Mouse (Mus musculus): ENCODE data around the gene 4930453N24Rik. TPM values are rescaled to one million over a fixed set of nuclear protein-coding genes. Genes with fewer than 3 reads are reported as not detected.

Gene 4930453N24Rik
- 10 to 100 TPM; 19.7 to 21.5 TPM for total RNA-seq (2021)

DNA sequence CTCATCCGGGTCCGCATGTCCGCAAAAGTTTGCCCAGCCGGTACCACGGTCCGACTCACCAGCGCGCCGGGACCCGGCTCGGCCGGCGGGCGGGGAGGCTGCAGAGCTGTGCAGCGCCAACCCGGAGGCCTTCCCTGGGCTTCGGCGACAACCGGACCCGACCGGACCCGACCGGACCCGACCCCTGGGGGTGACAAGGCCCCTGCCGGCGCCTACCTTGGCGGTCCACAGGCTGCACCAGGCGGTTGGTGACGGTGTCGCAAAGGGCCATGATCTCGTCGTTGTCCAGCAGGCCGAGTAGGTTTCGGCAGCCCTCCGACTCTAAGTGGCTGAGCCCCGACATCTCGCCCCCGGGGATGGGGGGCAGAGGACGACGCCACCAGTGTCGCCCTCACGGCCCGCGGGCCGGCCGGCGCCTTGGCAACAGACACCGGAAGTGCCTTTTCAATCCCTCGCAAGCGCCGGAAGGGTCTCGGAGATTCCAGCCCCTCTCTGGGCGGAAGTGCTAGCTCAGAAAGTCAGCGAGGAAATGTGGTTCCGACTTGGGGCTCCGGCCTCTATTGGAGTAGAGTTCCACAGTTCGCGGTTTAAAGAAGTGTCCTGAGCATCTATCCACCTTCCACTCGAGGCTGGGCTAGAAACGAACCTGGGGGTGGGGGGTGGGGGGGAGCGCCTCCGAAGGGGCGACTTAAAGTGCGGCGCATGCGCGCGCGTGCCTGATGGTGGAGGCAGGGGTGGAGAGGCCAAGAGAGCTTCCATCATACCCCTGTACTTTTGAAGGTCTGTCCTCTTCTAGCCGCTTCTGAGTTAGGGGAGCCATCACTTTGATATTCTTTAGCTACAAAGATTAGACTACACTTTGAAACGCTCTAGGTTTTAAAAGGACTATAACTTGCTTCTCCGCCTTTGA, at the start of gene 4930453N24Rik:
4930453N24Rik (minus strand) TSS at position 641 of the 910 bp plus-strand sequence.
- peak; percentile 72 to 77 for DNase-seq (ENCODE audit: extremely low spot score in 1 of 2, low spot score in 1 of 2)

DNA sequence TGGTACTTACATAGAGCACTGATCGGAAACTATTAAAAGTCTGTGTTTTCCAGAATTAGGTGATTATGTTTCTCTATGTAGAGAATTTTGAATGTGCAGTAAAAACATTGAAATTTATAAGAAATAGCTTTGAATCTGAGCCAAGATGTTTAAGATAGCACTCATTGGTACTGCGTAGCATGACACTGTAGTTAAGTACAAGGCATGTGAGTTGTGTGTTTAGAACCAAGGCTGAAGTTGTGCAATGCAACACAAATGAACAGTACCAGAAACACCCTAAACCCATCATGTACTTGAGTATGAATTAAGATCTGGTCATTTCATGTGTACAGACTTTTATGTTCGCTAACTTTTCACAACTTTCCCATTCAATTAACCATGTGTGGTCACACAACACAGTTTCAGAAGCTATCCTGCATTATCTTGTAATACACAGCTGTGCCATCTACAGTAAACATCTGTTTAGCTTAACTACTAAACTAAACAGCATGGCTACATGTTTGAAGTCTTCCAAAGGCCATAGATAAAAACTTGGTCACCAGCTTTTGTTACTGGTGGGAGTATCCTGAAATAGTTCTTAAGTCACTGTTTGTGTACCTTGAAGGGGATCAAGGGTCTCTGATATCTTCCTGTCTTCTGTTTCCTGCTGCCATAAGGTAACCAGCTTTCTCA, 46.3 kb upstream of the 4930453N24Rik start:
- DNase-seq (ENCODE audit: extremely low spot score in 1 of 2, low spot score in 1 of 2) = no peak

DNA sequence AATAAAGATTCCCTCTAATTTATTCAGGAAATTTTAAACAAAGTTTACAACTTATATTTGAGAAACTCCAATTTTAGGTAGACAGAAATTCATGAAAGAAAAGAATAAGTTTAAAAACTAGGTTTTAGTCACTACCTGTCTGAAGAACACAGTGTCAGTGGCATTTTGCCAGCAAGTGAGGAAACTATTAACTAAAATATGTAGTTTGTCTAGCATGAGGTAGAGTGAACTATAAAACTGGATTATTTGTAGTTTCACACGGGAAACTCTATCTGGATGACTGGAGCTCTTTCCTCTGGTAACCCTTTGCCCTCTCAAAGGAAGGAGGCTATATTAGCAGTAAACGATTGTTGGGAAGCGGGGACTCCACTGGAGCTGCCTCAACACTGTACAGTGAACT, 32.1 kb upstream of the 4930453N24Rik start:
- no peak for DNase-seq (ENCODE audit: extremely low spot score in 1 of 2, low spot score in 1 of 2)

DNA sequence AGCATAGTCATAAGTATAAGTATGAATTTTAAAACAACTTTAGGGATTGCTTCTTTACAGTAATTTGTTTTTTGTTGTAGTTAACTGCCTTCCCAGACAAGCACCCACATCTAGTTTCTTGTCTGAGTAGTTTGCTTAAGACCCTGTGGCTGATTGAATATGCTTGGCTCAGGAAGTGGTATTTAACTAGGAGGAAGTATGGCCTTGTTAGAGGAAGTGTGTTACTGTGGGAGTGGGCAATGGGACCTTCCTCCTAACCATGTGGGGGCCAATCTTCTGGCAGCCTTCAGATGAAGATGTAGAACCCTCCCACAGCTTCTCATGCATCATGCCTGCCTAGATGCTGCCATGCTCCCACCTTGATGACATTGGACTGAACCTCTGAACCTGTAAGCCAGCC, 30.7 kb upstream of the 4930453N24Rik start:
- no peak for DNase-seq (ENCODE audit: extremely low spot score in 1 of 2, low spot score in 1 of 2)

DNA sequence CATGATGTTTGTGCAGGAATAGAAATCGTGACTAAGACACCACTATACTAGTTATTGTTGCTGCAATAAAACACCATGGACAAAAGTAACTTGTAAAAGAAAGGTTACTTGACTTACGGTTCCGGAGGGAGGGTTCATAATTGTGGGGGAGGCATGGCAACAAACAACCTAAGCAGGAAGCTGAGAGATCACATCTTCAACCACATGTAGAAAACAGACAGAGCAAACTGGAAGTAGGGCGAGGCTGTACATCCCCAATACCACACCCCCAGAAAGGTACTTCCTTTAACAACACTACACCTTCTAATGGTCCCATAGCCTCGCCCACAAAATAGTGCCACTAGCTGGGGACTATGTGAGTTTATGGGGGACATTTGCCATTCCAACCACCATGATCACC, 29.4 kb upstream of the 4930453N24Rik start:
- no peak for DNase-seq (ENCODE audit: extremely low spot score in 1 of 2, low spot score in 1 of 2)

DNA sequence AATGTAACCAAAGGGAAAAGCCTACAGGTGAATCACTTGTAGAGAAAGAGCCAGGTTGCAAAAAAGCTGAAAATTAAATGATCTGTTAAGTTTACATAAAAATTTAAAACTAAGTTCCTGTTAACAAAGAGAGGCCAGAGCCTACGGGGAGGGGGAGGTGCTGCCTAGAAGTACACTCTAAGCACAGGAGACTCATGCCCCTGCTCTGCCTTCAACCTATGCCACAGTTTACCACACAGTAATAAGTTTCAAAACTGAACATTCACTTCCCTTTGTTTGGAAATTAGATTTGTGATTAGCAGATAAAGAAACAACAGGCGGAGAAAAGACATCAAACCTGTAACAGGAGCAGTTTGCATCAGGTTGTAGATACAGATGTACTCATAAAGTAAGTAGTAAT, 23.8 kb upstream of the 4930453N24Rik start:
- DNase-seq (ENCODE audit: extremely low spot score in 1 of 2, low spot score in 1 of 2) = no peak

DNA sequence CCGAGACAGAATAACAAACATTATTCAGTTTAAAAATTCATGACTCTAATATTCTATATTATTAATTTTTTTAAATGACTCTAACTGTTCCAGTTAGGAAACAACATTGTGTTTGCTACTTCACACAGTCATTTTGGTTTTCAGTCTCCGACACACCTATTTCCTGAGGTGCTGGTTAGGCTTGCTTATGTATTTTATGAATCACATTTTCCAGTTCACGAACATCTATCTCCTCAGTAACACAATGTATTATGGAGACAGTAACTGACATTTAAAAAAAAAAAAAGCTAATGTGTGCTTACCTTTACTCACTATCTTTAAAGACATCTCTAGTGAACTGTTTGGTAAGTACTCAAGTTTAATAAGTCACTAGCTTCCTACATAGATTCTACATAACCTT, 18.7 kb upstream of the 4930453N24Rik start:
- no peak for DNase-seq (ENCODE audit: extremely low spot score in 1 of 2, low spot score in 1 of 2)

DNA sequence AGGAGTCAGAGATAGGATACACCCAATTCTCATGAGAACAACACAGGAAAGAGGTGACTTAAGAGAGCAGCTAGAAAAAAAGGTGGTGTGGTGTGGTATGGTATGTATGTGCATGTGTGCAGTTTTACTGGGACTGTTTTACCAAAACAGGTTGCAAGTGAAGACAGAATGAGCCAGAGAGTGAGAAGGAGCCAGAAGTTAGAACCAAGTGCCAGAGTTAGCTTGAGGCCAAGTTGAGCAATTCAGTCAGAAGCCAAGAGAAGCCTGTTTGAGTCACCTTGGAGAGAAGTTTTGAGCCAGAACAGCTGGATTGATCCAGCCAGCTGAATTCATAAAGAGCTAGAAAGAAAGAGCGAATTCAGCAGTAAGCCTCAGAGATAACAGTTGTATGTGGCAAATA, 4.6 kb upstream of the 4930453N24Rik start:
- no peak for DNase-seq (ENCODE audit: extremely low spot score in 1 of 2, low spot score in 1 of 2)

DNA sequence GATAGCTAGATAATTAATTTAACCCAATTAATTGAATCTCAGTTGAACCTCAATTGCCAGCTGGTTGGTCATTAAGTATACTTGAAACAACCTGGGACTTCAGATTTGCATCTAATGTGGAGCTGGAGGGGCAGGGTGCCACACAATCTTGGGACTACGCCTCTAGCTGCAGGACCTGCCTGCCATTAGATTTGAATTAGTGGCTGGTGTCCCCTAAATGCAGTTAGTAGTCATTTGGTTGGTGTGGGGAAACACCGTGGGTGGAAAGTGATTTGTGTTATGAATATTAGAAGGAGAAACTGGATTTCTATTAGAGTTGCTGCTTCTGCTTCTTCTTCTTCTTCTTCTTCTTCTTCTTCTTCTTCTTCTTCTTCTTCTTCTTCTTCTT, 464 bp upstream of the 4930453N24Rik start:
- DNase-seq (ENCODE audit: extremely low spot score in 1 of 2, low spot score in 1 of 2) = no peak

DNA sequence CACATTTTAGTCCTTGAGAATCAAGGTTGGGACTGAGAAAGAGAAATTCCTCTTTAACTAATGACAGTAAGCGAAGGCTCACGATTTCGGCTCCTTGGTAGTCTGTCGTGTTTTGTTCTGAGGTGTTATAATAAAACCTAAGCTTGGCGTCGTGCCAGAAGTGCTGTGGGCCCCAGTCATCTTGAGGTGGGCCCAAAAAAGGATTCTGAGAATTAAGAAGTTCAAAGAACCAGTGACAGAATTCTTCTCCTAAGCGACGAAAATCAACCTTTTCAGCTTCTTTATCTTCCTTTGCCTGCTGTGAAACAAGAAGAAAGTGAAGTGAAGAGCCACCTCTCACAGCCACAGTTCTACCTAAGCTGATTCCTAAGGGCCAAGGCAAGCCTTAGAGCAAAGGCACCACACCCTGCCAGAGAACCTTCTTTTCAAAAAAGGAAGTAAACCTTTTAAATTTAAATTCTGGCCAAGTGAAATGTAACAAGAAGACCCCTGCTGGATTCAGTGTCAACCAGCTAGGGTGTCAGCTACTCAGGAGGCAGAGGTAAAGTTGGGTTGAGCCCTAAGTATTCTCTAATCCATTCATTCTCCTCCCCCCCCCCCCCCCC, 4.2 kb downstream of the 4930453N24Rik start:
- DNase-seq (ENCODE audit: extremely low spot score in 1 of 2, low spot score in 1 of 2) = no peak

DNA sequence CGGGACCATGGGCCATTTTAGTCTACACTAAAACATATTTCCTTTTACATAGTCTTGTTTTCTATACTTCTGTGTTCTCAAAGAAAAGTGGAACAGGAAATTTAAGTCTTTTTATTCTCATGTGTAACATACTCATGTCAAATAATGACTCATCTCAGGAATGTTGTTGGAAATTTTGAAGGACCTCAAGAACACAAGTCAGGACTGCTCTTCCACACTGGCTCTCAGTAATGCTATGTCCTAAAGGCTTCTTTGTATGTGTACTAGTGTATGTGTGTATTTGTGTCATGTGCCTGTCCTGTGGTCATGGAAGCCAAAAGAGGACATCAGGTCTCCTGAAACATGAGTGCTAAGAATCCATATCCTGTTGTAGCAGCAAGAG, 11.7 kb downstream of the 4930453N24Rik start:
- no peak for DNase-seq (ENCODE audit: extremely low spot score in 1 of 2, low spot score in 1 of 2)

DNA sequence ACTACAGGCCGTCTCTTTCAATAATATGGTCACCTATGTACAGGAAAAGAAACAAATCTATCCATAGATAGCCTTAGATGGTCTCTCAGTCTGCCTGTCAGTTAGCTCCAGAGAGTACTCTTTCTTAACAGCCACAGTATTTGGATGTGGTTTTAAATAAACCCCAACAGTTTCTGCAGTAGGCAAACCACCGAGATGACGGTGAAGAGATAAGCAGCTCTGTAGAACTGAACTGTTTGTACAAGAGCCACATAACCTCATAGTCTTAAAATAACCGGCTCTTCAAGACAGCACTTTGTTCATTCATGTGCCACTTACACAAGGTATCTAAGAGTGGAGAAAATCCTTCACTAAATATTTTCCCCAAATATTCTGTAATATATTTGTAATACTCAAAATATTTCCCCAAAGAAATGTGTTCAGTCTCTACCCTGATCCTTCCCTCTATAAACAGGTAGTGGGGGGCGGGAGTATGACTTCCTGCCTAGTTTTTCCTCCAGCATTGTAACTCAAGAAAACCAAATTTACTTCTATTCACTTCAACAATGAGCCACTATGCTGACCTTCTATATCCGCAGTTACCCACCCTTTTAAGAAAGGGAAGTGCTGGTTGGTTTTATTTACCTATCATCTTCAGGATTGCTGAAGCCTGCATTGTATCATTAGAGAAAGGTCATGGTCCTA, 12.3 kb downstream of the 4930453N24Rik start:
- no peak for DNase-seq (ENCODE audit: extremely low spot score in 1 of 2, low spot score in 1 of 2)

DNA sequence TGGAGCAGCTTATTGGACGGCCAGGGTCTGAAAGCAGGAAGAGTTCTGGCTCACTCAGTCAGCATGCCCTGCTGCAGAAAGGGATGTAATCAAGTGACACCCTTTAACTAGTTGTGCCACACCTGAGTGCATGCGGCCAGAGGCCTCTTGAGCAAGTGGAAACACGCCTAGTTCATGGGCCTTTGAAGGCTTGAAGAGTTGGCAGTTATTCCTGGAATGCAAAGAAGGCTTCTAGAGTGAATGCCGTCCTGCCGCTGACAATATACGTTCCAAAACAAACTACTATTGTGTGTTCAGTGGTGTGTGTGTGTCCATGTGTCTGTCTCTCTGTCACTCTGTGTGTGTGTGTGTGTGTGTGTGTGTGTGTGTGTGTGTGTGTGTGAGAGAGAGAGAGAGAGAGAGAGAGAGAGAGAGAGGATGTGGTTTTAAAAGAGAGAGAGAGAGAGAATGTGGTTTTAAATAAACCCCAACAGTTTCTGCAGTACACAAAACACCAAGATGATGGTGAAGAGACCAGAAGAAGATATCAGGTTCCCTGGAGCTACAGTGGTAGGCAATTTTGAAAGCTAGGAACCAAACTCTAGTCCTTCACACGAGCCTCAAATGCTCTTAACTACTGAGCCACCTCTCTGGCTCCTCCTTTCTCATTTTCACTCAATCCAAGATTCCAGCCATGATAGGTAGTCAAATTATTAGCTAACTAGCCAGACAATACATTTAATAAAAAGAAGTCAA, 13.1 kb downstream of the 4930453N24Rik start:
- DNase-seq (ENCODE audit: extremely low spot score in 1 of 2, low spot score in 1 of 2) = no peak

DNA sequence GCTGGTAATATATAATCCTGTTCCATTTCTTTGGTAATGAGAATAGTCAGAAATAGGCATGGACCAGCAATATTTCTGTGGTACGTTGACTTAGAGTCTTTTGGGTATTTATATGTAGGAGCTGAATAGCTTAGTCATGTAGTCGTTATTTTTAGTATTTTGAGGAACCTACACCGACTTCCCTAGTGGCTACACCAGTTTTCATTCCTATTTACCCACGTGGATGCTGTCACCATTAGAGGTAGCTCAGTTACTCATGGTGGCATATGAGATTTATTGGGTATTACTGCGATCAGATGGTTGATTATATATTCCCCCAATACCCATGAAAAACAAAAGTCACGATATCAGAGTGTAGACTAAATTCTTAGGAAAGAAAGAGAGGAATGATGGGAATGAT, 14.6 kb downstream of the 4930453N24Rik start:
- no peak for DNase-seq (ENCODE audit: extremely low spot score in 1 of 2, low spot score in 1 of 2)

DNA sequence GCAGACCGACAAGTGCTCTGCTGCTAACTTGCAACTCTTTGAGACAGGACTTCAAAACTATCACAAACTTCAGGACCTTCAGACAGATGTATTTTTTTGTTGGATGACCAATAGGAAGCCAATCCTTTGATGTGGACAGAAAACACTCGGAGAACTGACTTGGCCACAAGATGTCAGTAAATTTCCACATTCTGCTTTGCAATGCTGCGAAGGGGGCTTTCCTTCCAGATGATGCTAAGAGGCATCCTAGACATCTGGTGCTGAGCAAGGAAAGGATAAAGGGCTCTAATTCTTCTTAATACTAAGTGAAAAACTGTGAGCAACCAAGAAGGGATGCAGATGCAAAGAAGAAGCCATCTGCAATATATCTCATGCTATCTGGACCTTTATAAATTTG, 16.2 kb downstream of the 4930453N24Rik start:
- no peak for DNase-seq (ENCODE audit: extremely low spot score in 1 of 2, low spot score in 1 of 2)

DNA sequence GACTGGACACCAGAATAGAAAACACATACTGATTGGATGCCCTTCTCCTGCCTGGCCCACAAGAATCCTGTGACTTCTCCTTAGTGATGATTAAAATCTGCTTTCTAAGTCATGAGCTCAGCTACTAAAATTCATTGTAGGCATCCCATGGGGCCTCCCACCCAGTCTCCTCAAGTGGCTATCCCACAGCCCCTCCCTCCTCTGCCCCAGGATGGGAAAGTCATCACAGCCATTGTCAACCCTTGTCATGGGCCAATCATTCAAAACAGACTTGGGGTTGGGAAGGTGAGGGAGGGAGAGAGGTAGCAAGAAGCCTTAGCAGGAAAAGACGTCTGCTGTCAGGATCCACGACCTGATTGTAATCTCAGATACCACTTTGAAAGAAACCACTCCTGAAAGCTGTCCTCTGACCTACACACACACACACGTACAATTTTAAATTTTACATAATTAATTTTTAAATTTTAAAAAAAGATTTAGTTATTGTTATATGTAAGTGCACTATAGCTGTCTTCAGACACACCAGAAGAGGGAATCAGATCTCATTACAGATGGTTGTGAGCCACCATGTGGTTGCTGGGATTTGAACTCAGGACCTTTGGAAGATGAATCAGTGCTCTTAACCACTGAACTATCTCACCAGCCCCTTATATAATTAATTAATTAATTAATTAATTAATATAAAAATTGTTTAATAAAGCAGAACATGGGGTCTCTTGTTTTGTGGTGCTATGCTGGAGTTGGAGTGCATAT, 16.8 kb downstream of the 4930453N24Rik start:
- no peak for DNase-seq (ENCODE audit: extremely low spot score in 1 of 2, low spot score in 1 of 2)

DNA sequence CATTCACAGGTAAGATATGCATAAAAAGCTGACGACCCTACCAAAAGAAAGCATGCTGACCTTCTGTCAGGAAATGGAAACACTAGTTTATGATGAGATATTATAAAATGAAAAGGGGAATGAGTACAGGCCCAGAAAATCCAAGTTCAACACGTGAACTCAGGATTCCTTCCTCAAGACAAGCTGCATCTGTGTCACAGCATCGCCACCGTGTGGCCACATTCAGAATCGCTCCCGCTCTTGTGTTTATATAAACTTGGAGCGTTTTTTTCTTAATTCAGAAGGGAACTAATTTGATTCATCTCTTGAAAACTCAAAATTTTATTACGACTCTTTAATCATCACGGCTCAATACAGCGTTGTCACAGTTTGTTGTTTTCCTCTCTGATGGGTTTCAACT, 22.7 kb downstream of the 4930453N24Rik start:
- peak; percentile 50 to 86 for DNase-seq (ENCODE audit: extremely low spot score in 1 of 2, low spot score in 1 of 2)

DNA sequence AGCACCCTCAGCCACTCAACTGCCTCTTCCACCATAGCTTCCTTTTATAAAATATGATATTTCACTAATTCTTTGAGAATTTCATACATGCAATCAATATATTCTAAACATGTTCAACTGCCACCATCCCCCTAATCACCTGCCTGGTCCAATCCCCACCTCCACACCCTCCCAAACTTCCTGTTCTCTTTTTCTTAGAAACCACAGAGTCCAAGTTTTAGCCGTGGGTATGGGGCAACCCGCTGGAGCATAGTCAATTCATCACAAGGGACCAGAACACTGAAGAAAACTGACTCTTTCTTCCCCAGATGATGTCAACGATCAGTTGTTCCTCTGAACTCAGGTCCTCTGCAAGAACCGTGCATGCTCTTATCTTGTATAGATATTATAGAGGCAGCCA, 25.9 kb downstream of the 4930453N24Rik start:
- DNase-seq (ENCODE audit: extremely low spot score in 1 of 2, low spot score in 1 of 2) = no peak

DNA sequence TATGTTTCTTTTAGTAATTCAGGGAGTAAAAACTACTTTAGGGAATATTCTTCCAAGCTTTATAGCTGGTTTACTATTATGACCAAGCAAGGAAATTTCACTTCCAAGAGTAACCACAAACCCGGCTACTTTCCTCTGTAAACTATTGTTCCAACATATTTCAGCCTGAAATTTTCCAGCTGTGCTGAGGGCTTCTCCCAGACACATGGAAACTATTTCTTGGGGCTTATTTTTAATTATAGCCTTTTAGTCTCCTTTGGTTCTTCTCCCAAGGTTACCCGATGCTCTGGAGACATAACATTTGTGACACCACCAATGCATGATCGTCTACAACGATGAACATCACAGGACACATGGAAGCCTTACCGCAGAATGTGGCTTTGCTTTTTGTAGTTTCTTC, 33.7 kb downstream of the 4930453N24Rik start:
- no peak for DNase-seq (ENCODE audit: extremely low spot score in 1 of 2, low spot score in 1 of 2)
